Mouse (Mus musculus) hindlimb bud, embryonic 11.5 days (tissue): ENCODE measurements around the gene Pde5a.

ENCODE experiments used
- DNase-seq: peaks from one replicate; pipeline ENCODE4 v3.0.0-alpha.2; 2012; ENCODE audit warnings: low read depth, low spot score; ENCODE audit errors: extremely low spot score

Gene Pde5a

DNA sequence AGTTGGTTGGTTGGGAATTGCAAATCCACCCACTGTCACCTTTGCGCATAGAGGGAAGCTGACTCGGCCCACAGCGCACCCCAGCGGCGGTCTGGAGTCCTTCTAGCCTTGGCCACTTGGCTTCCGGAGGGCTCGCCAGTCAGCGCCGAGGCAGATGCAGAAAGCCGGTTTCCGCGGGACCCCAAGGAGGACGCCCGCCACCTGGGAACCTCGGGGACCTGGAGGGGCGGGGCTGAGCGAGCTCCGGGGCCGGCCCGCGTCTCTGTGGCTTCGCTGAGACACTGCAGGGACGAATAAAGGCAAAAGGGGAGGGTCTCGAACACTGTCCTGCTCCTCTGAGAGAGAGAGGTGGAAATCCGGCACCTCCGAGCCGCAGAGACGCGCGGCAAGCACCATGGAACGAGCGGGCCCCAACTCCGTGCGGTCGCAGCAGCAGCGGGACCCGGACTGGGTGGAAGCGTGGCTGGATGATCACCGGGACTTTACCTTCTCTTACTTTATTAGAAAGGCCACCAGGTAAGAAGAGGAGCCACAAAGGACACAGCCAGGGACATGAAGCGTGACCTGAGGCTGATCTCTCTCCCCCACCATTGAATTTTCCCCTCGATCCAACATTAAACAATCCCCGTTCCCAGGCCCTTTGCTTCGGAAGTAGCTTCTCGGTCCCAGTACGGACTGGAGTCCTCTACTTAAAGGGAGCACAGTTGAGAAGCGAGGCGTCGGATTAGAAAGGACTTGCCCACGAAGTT is at the start of gene Pde5a:
TSS of gene Pde5a (plus strand) at position 96 of the 749 bp plus-strand sequence.
- peak; percentile 33 for DNase-seq

DNA sequence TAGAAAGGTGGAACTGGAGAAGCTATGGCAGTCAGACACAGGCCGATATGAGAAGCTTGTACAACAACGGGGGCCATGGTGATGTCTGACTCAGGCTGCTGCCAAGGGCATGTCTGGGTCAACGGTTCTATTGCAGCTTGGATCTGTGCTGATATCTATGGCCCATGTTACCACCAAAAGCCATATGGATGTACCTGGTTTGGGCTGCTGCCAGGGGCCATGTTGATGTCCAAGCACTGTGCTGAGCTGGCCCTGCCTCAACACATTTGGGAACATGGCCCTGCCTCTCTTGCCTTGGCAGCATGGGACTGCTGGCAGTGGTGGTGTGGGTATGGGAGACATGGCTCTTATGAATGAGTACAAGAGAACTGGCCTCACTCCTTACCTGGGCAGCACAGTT is 47.9 kb upstream of the Pde5a start:
- DNase-seq = no peak

DNA sequence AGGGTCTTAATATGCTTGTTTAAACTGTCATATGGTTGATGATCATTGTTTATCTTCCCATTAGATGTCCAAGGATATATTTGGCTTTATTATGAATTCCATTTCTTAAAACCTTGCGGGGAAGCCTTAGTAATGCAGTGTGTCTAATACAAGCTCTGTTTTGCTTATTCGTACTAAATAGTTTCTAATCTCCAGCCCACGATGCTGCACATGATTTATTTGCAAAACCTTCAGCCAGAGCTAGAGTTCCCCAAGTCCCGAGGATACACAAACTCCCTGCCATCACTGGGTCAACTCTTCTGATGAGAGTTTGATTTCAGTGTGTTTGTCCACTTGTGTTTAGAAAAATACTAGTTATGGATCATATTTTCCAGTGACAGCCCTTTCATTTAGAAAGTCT is 46.4 kb upstream of the Pde5a start:
- no peak for DNase-seq

DNA sequence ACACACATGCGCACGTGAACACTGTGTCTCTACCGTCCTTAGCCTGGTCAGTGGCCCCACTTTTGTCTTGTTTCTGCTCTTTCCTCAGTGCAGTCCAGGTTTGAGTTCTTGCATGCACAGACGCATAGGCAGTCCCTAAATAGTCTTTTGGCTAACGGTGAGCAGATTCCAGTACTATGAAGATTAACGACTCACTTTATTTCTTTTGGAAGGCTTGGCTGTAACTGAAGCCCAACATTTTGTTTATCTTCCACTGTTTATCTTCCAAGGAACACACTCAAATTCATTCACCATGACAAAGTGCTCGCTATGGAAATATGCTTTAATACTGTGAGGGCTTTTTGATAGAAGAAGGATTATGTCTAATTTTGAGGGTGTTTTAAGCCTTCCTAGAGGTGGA is 43.9 kb upstream of the Pde5a start:
- DNase-seq = no peak

DNA sequence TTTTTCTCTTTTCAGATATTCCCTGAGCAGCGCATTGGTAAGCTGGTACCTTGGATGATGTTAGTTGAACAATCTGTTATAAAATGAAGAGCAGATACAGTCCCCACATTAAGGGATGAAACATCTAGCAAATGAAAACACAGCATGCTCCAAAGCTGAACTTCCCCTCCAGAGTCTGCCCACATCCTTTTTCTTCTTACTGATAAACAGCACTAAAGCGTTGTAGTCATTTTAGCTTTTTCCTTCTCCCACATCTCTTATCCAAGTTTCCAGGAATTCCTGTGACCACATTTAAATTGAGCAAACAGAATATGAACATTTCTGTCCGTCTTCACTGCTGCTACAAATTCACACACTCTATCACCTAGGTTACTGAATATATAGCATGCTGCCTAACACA is 35.7 kb upstream of the Pde5a start:
- no peak for DNase-seq

DNA sequence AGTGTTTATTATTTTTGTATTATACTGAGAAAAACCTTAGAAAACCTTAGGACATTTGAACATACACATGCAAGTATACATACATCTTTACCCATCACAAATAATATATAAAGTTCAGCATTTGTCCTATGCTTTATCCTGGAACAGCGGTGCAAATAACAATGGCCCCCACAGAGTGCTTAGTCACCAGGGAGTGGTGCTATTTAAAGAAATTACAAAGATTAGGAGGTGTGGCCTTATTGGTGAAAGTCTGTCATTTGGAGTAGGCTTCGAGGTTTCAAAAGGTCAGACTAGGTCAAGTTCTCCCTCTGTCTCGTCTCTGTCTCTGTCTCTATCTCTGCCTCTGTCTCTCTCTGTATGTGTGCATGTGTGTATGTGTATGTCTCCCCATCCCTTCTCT is 32.9 kb upstream of the Pde5a start:
- DNase-seq = no peak

DNA sequence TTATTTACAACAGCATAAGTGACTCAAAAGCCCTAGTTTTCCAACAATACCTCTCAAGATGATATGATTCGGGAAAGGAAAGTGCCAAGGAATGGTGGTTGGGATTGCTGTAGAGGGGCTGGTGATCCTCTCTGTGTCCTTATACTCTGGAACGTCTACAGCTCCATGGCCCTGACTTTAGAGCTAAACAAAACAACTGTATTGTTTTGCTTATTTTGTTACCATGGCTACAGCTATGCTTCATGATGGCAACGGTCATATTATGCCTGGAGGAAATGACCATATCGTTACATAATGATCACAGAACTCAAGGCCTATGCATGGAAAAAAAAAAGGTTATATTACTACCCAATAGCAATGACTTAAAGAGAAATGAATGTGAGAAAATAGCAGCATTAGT is 32.1 kb upstream of the Pde5a start:
- no peak for DNase-seq

DNA sequence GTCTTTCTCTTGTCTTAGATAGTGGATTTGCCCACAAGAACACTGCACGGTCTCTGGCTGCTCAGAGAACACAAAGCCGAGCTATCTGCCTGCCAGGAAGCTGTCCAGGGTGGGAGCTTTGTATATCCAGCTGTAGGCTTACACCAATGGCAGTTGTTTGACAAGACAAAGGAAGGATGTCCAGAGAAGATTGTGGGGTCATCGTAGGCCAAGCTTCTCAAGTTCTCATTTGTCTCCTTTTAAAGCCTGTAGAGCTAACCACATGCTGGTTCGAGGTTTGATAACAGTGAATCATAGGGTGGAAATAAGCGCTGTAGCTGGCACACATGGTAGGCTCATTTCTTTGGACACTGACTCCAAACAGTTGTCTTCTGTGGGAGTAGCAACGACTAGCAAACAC is 24.5 kb upstream of the Pde5a start:
- no peak for DNase-seq

DNA sequence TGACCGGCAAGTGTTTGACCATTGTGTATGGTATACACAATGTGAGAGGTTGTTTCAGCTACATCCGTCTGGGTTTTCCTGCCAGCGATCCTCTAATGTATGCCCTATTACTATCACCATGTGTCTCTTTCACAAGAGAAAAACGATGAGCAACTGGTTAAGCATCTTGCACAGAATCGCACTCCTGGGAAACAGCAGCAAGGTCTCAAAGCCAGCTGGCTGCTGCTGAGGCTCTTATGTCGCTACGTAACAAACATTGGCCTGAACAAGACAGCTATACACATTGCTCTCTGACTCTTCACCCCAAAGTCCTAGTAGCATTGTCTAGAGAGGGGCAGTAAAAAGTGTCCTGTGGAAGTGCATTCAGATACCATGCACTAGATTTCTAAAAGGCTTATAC is 23.5 kb upstream of the Pde5a start:
- no peak for DNase-seq

DNA sequence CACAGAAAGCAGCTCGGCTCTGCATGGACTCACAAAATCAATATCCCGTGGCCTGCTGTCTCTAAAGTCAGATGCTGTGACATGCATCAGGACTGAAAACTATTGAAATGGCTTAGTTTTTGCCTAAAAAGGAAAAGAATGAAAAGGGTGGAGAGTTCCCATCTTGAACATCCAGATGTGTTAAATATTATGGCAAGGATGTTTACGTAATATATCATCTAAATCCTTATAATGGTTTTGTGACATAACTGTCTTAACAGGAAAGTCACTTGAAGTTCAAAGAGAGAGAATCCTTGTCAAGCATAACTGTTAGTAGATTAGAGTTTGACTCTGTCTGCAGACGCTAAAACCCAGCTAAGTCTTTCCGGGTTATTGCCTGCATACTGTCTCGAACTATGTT is 20.3 kb upstream of the Pde5a start:
- no peak for DNase-seq

DNA sequence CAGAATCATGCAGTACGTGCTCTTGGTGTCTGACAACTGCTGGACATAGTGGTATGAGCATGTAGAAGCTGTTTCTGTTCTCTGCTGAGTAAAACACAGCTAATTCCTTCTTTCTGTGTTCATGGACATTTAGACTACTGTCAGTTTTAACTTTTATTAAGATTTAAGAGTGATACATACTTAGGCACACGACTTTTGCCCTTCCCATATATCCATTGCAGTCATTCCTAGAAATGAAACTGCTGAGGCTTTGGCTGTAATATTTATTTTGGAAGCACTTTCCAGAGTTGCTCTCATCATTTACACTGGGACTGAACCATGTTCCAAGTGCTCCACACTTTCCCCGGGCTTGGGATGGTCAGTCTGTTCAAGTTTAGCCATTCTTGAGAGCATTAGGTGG is 18.6 kb upstream of the Pde5a start:
- DNase-seq = no peak

DNA sequence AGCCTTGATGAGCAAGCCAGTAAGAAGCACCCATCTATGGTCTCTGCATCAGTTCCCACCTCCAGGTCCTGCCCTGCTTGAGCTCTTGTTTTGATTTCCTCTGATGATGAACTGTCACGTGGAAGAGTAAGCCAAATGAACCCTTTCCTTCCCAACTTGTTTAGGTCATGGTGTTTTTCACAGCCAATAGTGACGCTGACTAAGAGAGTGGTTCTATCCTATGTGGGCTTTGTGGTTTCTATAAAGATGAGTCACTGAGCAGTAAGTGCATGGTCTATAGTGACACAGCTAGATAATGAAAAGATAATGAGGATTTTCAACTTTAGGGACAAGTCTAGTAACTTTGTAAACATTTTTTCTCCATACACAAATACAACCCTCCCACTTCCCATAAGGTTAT is 10.1 kb upstream of the Pde5a start:
- no peak for DNase-seq

DNA sequence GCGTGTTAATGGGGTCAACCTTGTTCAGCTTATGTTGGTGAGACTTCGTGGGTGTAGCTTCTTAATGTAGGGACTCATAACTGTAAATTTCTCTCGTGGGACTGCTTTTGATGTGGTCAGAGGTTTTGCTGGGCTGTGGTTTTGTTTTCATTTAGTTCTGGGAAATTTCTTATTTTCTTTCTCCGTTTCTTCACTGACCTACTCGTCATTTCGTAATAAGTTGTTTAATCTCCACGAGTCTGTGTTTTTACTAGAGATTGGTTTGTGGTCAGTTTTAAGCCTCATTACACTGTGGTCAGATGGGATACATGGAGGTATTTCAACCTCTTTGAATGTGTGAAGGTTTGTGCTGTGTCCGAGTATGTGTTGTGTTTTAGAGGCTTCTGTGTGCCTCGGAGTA is 7.2 kb upstream of the Pde5a start:
- DNase-seq = no peak

DNA sequence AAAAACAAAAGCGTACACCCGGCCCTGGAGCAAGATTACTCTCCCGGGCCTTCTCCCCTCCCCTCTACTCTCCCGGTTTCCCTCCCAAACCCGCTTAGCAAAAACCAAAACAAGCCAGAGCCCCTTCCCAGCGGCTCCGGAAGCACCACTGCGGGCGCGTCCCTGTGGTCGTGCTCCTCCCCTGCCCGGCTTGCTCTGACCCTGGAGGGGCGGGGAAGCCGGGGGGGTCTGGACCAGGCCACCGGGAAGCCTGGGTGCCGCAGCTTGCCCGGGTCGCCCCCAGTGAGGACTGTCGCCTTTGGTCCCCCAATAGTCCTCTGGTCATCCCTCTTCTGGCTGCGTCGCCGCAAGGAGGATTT is 833 bp downstream of the Pde5a start:
- no peak for DNase-seq

DNA sequence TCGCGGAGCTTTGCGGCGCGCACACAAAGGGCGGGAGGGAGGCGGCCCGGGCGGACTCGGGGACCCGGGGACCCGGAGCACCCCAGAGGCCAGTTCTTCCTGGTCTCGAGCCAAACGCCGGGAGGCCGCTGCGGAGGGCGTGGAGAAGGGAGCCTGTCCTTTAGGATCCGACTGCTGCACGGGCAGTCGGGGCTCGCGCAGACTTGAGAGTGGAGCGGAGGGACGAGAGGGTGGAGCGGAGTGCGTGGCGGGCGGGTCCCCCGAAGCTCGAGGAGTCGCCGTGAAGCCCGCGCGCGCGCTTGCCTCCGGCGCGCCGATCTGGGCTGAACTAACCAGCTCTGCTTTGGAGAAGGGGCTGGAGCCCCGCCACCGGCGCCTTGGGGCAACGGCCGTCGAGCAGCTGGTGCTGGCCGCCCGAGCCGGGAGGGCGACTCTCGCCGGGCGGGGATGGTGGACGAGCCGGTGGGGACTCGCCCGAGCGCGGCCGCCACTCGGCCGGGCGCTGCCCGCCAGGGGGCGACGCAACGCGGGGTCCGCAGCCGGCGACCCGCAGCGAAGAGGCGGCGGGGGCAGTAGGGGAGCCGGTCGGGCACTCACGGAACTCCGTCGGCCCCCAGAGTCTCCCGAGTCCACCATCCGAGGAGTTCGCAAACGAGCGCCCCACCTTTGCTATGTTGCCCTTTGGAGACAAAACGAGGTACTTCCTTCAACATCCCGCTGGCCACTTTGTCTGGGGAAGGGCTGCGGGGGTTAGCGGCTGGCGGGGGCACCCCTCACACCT is 1.4 kb downstream of the Pde5a start:
- no peak for DNase-seq

DNA sequence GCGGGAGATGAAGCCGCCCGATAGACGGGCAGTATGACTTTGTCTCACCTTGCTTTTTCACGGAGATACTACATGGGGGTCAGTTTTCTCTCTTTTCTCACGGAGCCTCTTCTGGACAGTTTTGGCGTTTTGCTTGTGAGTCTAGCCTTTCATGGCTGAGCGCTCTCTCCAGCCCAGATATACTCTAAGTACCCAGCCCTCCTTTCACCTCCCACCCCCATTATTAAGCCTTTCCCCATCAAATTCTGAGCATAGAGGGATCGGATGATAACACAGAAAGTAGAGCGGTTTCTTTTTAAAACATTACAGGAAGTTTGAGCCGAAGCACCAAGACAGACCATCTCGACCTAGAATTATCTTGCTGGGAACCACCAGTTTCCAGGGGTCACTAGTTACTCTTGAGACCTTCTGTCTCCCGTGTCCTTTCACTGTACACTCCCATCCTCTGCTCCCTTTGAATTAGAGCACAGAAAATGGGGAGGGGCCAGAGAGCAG is 2.0 kb downstream of the Pde5a start:
- no peak for DNase-seq

DNA sequence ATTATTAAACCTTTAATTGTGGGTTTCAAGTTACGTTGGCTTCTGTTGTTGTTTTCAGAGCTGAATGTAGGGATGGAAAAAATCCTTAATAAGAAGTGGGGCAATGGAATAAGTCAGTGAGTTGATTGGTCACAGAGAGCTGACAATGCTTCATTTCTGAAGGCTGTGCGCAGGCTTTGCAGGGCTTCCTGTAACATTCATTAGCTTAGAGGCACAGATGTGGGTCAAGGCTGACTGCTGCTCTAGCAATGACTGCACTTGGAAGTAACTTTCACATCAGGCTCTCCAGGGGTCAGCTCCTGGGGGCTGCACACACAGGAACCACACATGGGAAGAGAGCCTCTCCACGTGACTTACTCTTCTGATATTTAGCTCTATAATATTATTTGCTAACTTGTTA is 5.1 kb downstream of the Pde5a start:
- no peak for DNase-seq

DNA sequence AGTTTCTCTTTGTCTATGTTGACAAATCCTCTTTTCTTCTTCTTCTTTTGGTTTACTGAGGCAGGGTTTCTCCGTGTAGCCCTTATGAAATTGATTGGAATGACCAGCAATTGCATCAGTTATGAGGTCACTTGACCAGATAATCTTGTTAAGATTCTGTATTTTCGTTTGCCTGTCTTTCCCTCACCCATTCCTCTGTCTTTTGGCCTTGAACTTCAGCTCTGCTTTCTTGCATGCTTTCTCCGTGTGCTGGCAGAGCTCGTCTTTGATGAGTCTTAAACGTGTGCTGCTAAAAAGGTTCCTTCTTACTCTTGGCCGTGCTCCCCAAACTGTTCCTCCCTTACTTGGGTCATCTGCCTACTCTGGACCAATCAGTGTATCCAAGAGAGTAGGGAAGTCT is 5.6 kb downstream of the Pde5a start:
- DNase-seq = no peak

DNA sequence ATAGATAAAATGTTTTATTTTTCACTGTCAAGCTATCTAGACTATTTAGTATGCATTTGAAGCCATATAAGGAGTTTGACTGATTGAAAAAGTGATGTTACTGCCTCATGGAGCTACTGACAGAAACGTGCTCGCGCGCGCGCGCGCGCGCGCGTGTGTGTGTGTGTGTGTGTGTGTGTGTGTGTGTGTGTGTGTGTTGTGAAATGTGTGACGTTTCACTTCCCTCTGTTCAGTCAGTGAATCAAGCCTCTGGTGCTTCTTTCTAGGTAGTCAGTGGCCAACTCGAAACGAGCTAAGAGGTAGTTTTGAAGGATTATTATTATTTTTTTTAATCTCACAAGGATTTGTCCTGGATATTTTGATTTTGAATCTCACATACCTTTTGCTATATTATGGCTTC is 10.7 kb downstream of the Pde5a start:
- no peak for DNase-seq

DNA sequence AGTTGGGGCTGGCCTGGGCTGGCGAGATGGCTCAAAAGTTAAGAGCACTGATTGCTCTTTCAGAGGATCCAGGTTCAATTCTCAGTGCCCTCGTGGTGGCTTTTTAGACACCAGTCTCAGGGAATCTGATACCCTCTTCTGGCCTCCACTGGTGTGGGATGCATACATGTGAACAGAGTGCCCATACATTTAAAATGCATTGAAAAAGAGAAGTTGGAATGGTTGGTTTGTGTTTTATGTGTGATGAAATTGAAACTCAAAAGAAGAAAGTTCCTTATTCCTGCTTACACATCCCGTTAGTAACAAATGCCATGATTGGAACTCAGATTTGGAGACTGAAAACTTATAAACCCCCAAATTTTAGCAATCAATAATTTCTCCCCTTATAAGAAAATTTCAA is 15.5 kb downstream of the Pde5a start:
- DNase-seq = no peak

DNA sequence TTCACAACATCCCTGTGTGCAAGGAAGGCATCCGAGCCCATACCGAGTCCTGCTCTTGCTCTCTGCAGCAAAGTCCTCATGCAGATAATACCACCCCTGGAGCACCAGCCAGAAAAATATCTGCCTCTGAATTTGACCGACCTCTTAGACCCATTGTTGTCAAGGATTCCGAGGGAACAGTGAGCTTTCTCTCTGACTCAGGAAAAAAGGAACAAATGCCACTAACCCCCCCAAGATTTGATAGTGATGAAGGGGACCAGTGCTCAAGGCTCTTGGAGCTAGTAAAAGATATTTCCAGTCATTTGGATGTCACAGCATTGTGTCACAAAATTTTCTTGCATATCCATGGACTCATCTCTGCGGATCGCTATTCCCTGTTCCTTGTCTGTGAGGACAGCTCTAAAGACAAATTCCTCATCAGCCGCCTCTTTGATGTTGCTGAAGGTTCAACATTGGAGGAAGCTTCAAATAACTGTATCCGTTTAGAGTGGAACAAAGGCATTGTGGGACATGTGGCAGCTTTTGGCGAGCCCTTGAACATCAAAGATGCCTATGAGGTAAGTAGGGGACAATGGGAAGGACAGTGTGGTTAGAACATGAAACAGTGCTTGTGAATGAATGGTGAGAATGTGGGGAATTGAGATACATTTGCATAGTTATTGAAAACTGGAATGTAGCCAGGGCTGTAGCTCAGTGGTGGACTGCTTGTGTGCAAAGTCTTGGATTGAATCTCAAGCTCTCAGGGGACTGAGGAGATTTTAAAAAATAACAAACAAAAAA is 19.4 kb downstream of the Pde5a start:
- no peak for DNase-seq

DNA sequence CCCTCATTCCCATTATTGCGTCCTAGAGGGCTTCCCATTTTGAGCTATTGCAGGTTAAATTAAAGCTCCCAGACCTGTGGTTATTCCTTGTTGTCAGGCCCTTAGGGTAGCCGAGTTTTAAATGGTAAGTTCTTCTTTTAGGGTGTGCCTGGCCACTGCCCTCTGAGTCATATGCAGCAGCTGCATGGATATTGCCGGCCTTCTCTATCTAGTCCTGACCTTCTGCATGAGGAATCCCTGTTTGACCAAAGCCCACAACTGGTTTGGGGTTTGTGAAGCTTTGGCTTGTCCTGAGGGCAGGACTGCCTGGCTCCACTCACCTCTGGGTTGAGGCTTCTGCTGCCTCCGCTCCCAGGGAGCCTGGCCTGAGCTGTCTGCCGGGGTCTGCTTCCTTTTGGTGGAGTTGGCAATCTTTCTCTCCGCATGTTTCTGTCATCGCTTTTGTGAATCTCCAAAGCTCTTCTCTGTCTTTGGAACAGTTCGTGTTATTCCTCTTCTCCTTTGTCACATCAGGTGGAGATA is 34.6 kb downstream of the Pde5a start:
- DNase-seq = no peak
